Mouse (Mus musculus): ENCODE measurements around the gene Tmem213.
A peak's percentile ranks its signal among the peaks of the same experiment; 100 is the strongest.

The Tmem213 gene

GRCm38 (mm10) chr6:38152305-38152704, 43.2 kb downstream of the Tmem213 start:
- DNase-seq (ENCODE audit: low read depth, low spot score): no peak

GRCm38 (mm10) chr6:38156204-38156603, 47.1 kb downstream of the Tmem213 start:
- DNase-seq (ENCODE audit: low read depth, low spot score): no peak

- DNase-seq (ENCODE audit: low read depth, low spot score): no peak
These were observed 48.9 kb downstream of the Tmem213 start for GRCm38 (mm10) chr6:38157925-38158324.

- DNase-seq (ENCODE audit: low read depth, low spot score): no peak
These were observed 50.5 kb downstream of the Tmem213 start for GRCm38 (mm10) chr6:38159576-38159975.

GRCm38 (mm10) chr6:38160102-38160501, 51.0 kb downstream of the Tmem213 start:
- peak; percentile 78 for DNase-seq (ENCODE audit: low read depth, low spot score)

GRCm38 (mm10) chr6:38160556-38160955, 51.5 kb downstream of the Tmem213 start:
- no peak for DNase-seq (ENCODE audit: low read depth, low spot score)

- no peak for DNase-seq (ENCODE audit: low read depth, low spot score)
These were observed 53.9 kb downstream of the Tmem213 start for GRCm38 (mm10) chr6:38162825-38163504.

GRCm38 (mm10) chr6:38164705-38165104, 55.6 kb downstream of the Tmem213 start:
- DNase-seq (ENCODE audit: low read depth, low spot score): no peak

GRCm38 (mm10) chr6:38165385-38165784, 56.3 kb downstream of the Tmem213 start:
- DNase-seq (ENCODE audit: low read depth, low spot score): no peak

Data from retina, postnatal 7 days (tissue).